Mouse (Mus musculus) CD8-positive naive resting alpha-beta T cell, adult 2 months (primary cell): ENCODE measurements around the gene Cnpy1.

ENCODE experiments used
- DNase-seq, 2 experiments: peaks; one replicate each; pipeline ENCODE4 v3.0.0; 2022; ENCODE audit warnings: low read depth in 2 of 2, low spot score in 2 of 2

The Cnpy1 gene

GRCm38 (mm10) chr5:28191201-28192098 is 54.2 kb downstream of the Cnpy1 start:
- DNase-seq = no peak

- DNase-seq = no peak
Measured at GRCm38 (mm10) chr5:28179237-28179790, 66.3 kb downstream of the Cnpy1 start.

GRCm38 (mm10) chr5:28178322-28178721 is 67.3 kb downstream of the Cnpy1 start:
- no peak for DNase-seq

- DNase-seq = no peak
Measured at GRCm38 (mm10) chr5:28176585-28176984, 69.0 kb downstream of the Cnpy1 start.

GRCm38 (mm10) chr5:28176023-28176422 is 69.6 kb downstream of the Cnpy1 start:
- no peak for DNase-seq

GRCm38 (mm10) chr5:28175570-28175919 is 70.1 kb downstream of the Cnpy1 start:
- DNase-seq = no peak

GRCm38 (mm10) chr5:28174876-28175569 is 70.6 kb downstream of the Cnpy1 start:
- DNase-seq = no peak

GRCm38 (mm10) chr5:28174086-28174485 is 71.5 kb downstream of the Cnpy1 start:
- no peak for DNase-seq

GRCm38 (mm10) chr5:28173674-28174073 is 71.9 kb downstream of the Cnpy1 start:
- no peak for DNase-seq

GRCm38 (mm10) chr5:28172921-28173670 is 72.5 kb downstream of the Cnpy1 start:
- no peak for DNase-seq

GRCm38 (mm10) chr5:28172261-28172920 is 73.2 kb downstream of the Cnpy1 start:
- no peak for DNase-seq

- no peak for DNase-seq
Measured at GRCm38 (mm10) chr5:28171667-28172066, 73.9 kb downstream of the Cnpy1 start.

- no peak for DNase-seq
Measured at GRCm38 (mm10) chr5:28170892-28171291, 74.7 kb downstream of the Cnpy1 start.

GRCm38 (mm10) chr5:28170081-28170480 is 75.5 kb downstream of the Cnpy1 start:
- no peak for DNase-seq

GRCm38 (mm10) chr5:28169166-28169801 is 76.3 kb downstream of the Cnpy1 start:
- DNase-seq = no peak

GRCm38 (mm10) chr5:28168253-28169165 is 77.1 kb downstream of the Cnpy1 start:
- no peak for DNase-seq

- DNase-seq = no peak
Measured at GRCm38 (mm10) chr5:28167611-28168252, 77.9 kb downstream of the Cnpy1 start.

GRCm38 (mm10) chr5:28166256-28167231 is 79.1 kb downstream of the Cnpy1 start:
- no peak for DNase-seq
